Mouse (Mus musculus) heart, postnatal 0 days (tissue): ENCODE measurements at regions not wholly inside any gene's neighbourhood (a gene's known extent, or its start where the extent isn't known, plus 50 kb on each side); places are given as distances from the start of the nearest gene placed in this dataset.

Experiments
- ATAC-seq: fragments of 200-750 bp; cut with Nextera tagmentation; 2 replicates; pipeline ENCODE4 v1.8.0; 2017; ENCODE audit warnings: low read depth, moderate number of reproducible peaks, moderate library complexity; ENCODE audit not compliant: insufficient read depth
- DNase-seq: peaks from one replicate; pipeline ENCODE4 v3.0.0-alpha.2; 2016; ENCODE audit warnings: low spot score
- H3K27ac ChIP-seq: fragments of 300-500 bp; sonication (generic); 2 replicates; pipeline ENCODE4 v1.5.1; 2014; ENCODE audit warnings: low read depth, mild to moderate bottlenecking
- H3K27me3 ChIP-seq: fragments of 300-500 bp; sonication (generic); 2 replicates; pipeline ENCODE4 v1.6.1; 2014; ENCODE audit warnings: low read length, mixed read lengths; ENCODE audit not compliant: control insufficient read depth, insufficient read depth
- H3K36me3 ChIP-seq: fragments of 300-500 bp; sonication (generic); replicated peaks from 2 replicates; pipeline ENCODE4 v1.6.1; 2014; ENCODE audit warnings: low read length, mixed read lengths; ENCODE audit not compliant: control insufficient read depth, insufficient read depth
- H3K4me1 ChIP-seq: fragments of 300-500 bp; sonication (generic); 2 replicates; pipeline ENCODE4 v1.6.1; 2014; ENCODE audit warnings: antibody characterized with exemption; ENCODE audit not compliant: control insufficient read depth, insufficient read depth
- H3K4me2 ChIP-seq: fragments of 300-500 bp; sonication (generic); 2 replicates; pipeline ENCODE4 v1.6.1; 2014; ENCODE audit warnings: low read depth, mild to moderate bottlenecking, low read length, moderate library complexity
- H3K4me3 ChIP-seq: fragments of 300-500 bp; sonication (generic); 2 replicates; pipeline ENCODE4 v1.5.1; 2014; ENCODE audit warnings: low read depth, low read length
- H3K9ac ChIP-seq: fragments of 300-500 bp; sonication (generic); replicated peaks from 2 replicates; pipeline ENCODE4 v1.6.1; 2014; ENCODE audit warnings: low read depth, low read length, mixed read lengths
- H3K9me3 ChIP-seq: fragments of 300-500 bp; sonication (generic); replicated peaks from 2 replicates; pipeline ENCODE4 v1.6.1; 2016; ENCODE audit warnings: low read length; ENCODE audit not compliant: control insufficient read depth
- CTCF ChIP-seq: IDR thresholded peaks from 2 replicates; pipeline ENCODE4 v1.5.1; 2016; ENCODE audit warnings: antibody characterized with exemption, control low read depth, low read depth
- EP300 ChIP-seq: IDR thresholded peaks from 2 replicates; pipeline ENCODE4 v1.6.1; 2016; ENCODE audit warnings: antibody characterized with exemption, low read depth
- WGBS: fragments of 180-500 bp; shearing (Covaris S2); extraction: QIAGEN DNeasy Blood & Tissue Kit; methylation state at CpG from one replicate; pipeline ENCODE4 v1.1.7; 2014; 5-methylcytosine and 5-hydroxymethylcytosine counted together

- no peak for ATAC-seq
- no peak for DNase-seq
- Histone ChIP-seq H3K4me2 (no peak overlapping the region), H3K27me3 (no peaks in the 10 kb centered on the region), H3K4me3 (no peak overlapping the region), H3K27ac (no peak overlapping the region), H3K9me3 (0 out of 2 replicates have a peak, but pooled peaks cover 3% of the 10 kb centered on the region), H3K36me3 (no peaks in the 10 kb centered on the region), H3K4me1 (no peaks in the 10 kb centered on the region), H3K9ac (no peak overlapping the region)
- TF ChIP-seq CTCF: no peak
- no peak for TF ChIP-seq EP300
Observed at GRCm38 (mm10) chr3:50570027-50570426, 126.6 kb upstream of the Slc7a11 start.

DNA sequence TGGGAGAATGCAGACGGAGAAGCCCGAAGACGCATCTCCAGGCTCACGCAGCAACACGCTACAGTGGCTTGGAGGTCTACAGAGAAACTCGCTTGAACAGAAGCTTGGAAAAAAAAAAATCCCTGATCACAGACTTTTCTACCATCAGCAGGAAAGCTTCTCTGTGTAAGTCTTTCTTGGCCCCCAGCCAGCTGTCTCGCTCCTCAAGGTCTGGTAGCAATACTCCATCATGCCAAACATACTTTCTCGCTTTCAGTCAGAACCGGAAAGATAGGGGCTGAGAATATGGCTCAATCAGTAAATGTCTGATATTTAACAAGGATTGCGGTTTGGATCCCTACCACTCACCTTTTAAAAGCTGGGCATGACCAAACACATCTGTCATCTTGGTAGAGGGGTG lies 126.2 kb upstream of the Slc7a11 start:
- ATAC-seq: no peak
- 66% methylated on average over 10 of the region's 10 CpGs for WGBS
- Histone ChIP-seq H3K4me2 (no peak overlapping the region), H3K9me3 (0 out of 2 replicates have a peak, but pooled peaks cover 3% of the 10 kb centered on the region), H3K27me3 (no peaks in the 10 kb centered on the region), H3K27ac (no peak overlapping the region), H3K4me1 (no peaks in the 10 kb centered on the region), H3K4me3 (no peak overlapping the region), H3K9ac (no peak overlapping the region), H3K36me3 (no peaks in the 10 kb centered on the region)
- TF ChIP-seq CTCF (no peak), EP300 (no peak)
- no peak for DNase-seq

- no peak for ATAC-seq
- no peak overlapping the region for H3K27ac ChIP-seq
- no peak for TF ChIP-seq EP300
- no peak for TF ChIP-seq CTCF
- no peak for DNase-seq
- no peak overlapping the region for H3K4me2 ChIP-seq
- H3K9ac ChIP-seq: no peak overlapping the region
- 20% methylated on average over 1 of the region's 1 CpGs for WGBS
- H3K9me3 ChIP-seq: no peaks in the 10 kb centered on the region
- no peak overlapping the region for H3K4me3 ChIP-seq
- H3K4me1 ChIP-seq: no peaks in the 10 kb centered on the region
- no peaks in the 10 kb centered on the region for H3K36me3 ChIP-seq
- H3K27me3 ChIP-seq: no peaks in the 10 kb centered on the region
Observed at GRCm38 (mm10) chr3:50554150-50554549, 110.7 kb upstream of the Slc7a11 start.

- Histone ChIP-seq H3K9ac (no peak overlapping the region), H3K9me3 (no peaks in the 10 kb centered on the region), H3K36me3 (no peaks in the 10 kb centered on the region), H3K4me3 (no peak overlapping the region), H3K4me2 (no peak overlapping the region), H3K27me3 (no peaks in the 10 kb centered on the region), H3K4me1 (no peaks in the 10 kb centered on the region), H3K27ac (no peak overlapping the region)
- DNase-seq (no peak), ATAC-seq (no peak)
- TF ChIP-seq EP300: no peak
- 83% methylated on average over 4 of the region's 4 CpGs for WGBS
Observed at GRCm38 (mm10) chr3:50548568-50548967, 105.2 kb upstream of the Slc7a11 start.

- no peak for DNase-seq
- H3K9ac ChIP-seq: no peak overlapping the region
- ATAC-seq: no peak
- 40% methylated on average over 2 of the region's 2 CpGs for WGBS
- no peaks in the 10 kb centered on the region for H3K9me3 ChIP-seq
- no peaks in the 10 kb centered on the region for H3K27me3 ChIP-seq
- H3K4me2 ChIP-seq: no peak overlapping the region
- H3K36me3 ChIP-seq: no peaks in the 10 kb centered on the region
- TF ChIP-seq EP300 (no peak), CTCF (no peak)
- no peak overlapping the region for H3K4me3 ChIP-seq
- H3K27ac ChIP-seq: no peak overlapping the region
- H3K4me1 ChIP-seq: no peaks in the 10 kb centered on the region
Observed at GRCm38 (mm10) chr3:50530654-50531053, 87.2 kb upstream of the Slc7a11 start.

DNA sequence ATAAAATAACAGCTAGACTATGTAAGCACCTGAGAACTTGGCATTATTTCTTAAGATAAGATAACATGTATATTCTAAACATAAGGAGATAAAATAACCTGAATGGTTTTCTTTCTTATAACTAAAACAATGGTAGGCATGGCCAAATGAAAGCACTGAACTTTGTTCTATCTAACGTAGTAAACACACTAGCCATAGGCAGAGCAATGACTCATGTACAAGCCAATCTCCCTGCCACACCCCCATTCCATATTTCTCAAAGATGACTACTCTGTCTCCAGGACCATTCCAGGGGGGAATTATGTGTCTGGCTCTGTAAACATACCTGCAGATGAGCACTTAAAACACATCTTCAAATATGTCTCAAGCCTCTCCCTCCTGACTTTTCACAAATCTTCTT lies 80.6 kb upstream of the Slc7a11 start:
- ATAC-seq (no peak), DNase-seq (no peak)
- H3K4me1 ChIP-seq: no peaks in the 10 kb centered on the region
- H3K9me3 ChIP-seq: no peaks in the 10 kb centered on the region
- WGBS: 70% methylated on average over 1 of the region's 1 CpGs
- no peaks in the 10 kb centered on the region for H3K27me3 ChIP-seq
- no peaks in the 10 kb centered on the region for H3K36me3 ChIP-seq
- TF ChIP-seq EP300 (no peak), CTCF (no peak)
- H3K4me3 ChIP-seq: no peak overlapping the region
- no peak overlapping the region for H3K27ac ChIP-seq
- H3K9ac ChIP-seq: no peak overlapping the region
- H3K4me2 ChIP-seq: no peak overlapping the region
